Mouse (Mus musculus) left cerebral cortex, adult 9 months (tissue): ENCODE data around the gene Efna1.

Experiments used
- DNase-seq, 2 experiments: peaks; one replicate each; pipeline ENCODE4 v3.0.0; 2022; ENCODE audit warnings: low spot score in 2 of 2

Efna1 gene

GRCm38 (mm10) chr3:89244982-89245687 is 35.8 kb downstream of the Efna1 start:
- peak; percentile 50 to 60 for DNase-seq

DNA sequence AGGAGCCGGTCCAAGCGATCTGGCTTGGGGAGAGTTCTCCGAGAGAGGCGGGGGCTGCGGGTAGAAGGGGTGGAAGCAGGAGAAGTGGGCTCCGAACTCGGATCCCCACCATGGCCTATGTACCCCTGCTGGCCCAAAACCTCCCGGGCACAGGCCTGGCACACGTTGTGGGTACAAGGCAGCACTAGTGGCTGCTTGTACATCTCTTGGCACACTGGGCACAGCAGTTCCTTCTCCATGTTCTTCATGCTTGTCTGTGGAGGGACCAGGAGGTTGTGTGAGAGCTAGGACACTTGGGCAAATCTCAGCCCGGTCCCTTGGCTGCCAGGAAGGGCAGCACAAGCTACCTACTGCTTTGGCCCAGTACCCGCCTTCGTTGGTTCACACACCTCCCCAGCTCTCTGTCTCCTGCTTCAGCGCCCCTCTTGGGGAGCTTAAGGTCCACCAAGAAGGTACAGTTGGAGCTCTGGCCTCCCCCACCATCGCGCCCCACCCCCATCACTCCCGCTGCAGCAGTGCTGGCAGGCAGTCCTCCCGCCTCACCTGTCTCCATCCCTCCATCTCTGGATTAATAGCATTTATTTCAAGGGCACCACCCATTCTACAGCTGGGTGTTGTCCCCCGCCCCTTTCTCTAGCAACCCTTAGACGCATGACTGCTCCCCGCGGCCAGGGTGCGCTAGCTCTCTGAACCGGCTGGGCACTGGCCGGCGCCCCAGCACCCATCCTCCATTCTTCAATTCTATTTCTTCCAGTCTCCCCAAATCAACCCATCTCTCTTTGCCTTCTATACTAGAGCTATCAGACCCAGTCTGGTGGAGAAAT is 36.6 kb downstream of the Efna1 start:
- DNase-seq: no peak

- no peak for DNase-seq
These were observed 37.3 kb downstream of the Efna1 start for GRCm38 (mm10) chr3:89243609-89244008.

GRCm38 (mm10) chr3:89242331-89242895 is 38.5 kb downstream of the Efna1 start:
- peak in 1 of 2 experiments; percentile 64 for DNase-seq

- no peak for DNase-seq
These were observed 42.4 kb downstream of the Efna1 start for GRCm38 (mm10) chr3:89238494-89238893.

DNA sequence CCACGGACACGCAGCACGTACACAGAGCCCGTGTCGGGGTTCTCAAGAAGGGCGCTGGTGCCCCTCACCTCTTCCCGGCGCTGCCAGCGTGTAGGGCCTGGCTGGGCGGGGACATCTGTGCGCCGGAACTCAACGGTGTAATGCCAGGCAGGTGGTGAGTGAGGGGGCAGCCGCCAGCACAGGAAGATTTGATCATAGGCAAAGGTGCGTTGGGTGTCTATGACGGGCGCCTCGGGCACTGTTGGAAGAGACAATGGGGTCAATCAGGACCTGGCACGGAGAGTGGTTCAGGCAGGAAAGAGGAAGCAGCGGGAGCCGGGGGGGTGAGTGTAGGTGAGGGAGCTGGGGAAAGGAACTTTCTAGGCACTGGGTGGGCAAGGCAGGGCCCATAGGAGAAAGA is 43.3 kb downstream of the Efna1 start:
- DNase-seq: no peak

GRCm38 (mm10) chr3:89236516-89236915 is 44.4 kb downstream of the Efna1 start:
- DNase-seq: peak in 1 of 2 experiments; percentile 60

DNA sequence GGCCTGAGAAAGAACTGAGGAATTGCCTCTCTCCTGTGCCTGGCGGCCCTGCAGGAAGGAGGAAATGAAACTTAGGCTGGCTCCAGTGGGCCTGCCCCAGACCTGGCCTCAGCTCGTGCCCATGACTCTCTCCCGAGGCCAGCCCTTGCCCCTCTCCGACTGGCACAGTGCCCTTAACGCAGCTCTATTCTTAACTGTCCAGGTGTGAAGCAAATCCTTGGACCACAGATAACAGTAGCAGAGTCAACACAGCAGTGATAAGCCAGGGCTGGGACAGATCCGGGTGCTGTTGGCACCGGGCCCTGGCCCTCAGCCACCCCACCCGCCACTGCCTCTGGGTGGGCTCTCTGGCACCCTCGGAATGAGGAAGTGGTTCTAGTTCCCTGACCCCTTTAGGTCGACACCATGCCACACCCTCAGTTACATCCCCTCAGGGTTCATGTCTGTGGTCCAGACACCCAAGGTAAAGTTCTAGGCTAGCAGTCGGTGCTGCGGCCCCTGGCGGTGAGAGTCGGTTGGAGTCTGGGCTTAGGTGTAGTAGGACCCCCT is 47.3 kb downstream of the Efna1 start:
- DNase-seq: no peak

- no peak for DNase-seq
These were observed 48.3 kb downstream of the Efna1 start for GRCm38 (mm10) chr3:89232614-89233013.

DNA sequence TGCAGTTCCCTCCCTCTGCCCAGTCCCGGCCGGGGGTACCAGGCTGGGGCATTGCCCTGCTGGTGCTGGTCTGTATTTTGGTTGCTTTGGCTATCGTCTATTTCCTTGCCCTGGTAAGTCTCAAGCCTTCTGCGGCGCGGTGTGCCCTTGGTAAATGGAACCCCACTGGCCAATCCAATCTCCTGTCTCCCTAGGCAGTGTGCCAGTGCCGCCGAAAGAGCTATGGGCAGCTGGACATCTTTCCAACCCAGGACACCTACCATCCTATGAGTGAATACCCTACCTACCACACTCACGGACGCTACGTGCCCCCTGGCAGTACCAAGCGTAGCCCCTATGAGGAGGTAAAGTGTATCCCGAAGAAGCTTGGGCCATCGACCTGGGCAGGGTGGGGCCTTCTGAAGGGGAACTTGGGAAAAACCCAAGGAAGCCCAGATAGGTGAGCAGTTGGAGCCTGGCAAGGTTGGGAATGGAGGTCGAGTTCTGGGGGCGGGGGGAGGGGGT is 49.1 kb downstream of the Efna1 start:
- DNase-seq: no peak

- DNase-seq: no peak
These were observed 49.6 kb downstream of the Efna1 start for GRCm38 (mm10) chr3:89231345-89231744.

DNA sequence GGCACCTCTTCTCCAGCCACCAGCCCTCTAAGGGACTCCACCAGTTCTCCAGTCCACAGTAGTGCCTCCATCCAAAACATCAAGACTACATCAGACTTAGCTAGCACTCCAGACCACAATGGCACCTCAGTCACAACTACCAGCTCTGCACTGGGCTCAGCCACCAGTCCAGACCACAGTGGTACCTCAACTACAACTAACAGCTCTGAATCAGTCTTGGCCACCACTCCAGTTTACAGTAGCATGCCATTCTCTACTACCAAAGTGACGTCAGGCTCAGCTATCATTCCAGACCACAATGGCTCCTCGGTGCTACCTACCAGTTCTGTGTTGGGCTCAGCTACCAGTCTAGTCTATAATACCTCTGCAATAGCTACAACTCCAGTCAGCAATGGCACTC is 50.4 kb downstream of the Efna1 start:
- DNase-seq: no peak

DNA sequence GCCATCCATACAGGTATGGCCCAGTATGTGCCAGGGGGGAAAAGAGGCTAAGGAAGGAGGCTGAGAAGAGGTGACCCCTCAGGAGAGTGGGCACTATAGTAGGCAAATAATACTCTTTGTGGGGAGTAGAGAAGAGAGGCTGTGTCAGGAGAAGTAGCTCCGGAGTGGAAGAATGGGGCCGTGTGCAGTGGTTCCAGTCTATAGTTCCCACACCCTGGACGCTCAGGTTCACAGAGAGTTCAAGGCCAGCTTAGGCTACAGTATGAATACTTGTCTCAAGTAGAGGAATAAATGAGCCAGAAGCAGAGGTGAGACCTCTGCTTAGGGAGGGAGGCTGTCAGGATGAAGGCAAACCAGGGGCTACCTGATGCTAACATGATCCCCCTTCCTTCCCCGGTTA is 51.7 kb downstream of the Efna1 start:
- DNase-seq: no peak

- DNase-seq: no peak
These were observed 52.1 kb downstream of the Efna1 start, which contains the start of gene Muc1 for GRCm38 (mm10) chr3:89228836-89229235. Gene Muc1, plus strand, starts transcription at chr3:89229057.

DNA sequence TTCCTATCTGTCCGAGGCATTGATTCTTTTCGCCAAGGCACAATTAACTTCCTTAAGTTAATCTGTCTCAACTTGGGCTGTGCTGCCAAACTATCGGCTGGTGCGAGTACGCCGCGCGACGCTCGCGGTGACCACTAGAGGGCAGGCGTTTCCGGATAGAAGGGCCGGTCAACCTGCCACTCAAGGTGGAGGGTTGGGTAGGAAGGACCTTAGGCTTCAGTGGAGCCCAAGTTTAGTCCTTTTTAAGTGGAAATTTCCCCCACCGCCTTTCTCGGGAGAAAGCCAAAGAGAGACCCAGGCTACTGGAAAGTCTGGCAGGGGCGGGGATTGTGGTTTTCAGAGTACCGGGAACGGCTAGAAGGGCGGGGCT is 52.8 kb downstream of the Efna1 start:
- peak in 1 of 2 experiments; percentile 88 for DNase-seq

GRCm38 (mm10) chr3:89227307-89228179 is 53.4 kb downstream of the Efna1 start:
- DNase-seq: peak; percentile 85 to 92

DNA sequence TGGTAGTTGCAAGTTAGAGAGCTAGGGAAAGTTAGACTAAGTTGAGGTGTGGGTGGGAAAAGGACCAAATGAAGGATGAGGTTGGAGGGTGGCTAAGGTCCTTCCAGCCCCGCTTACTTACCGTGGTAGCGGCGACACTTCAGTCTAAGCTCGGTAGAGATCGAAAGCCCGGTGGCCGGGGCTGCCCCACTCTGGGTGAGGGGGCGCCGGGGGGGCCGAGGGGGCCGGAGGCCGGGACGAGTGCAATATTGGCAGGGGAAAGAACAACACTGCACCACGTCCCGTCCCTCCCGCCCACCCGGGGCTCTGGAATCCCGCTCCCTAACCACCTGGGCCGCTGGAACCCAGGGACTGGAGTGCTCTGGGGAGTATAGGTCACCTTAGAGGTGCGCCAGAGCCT is 54.0 kb downstream of the Efna1 start, which contains the start of gene Mtx1:
TSS of gene Mtx1 (minus strand) at position 189 of the 400 bp plus-strand sequence.
- no peak for DNase-seq

GRCm38 (mm10) chr3:89226361-89226760 is 54.6 kb downstream of the Efna1 start:
- no peak for DNase-seq

- peak in 1 of 2 experiments; percentile 50 for DNase-seq
These were observed 55.0 kb downstream of the Efna1 start for GRCm38 (mm10) chr3:89225918-89226317.

DNA sequence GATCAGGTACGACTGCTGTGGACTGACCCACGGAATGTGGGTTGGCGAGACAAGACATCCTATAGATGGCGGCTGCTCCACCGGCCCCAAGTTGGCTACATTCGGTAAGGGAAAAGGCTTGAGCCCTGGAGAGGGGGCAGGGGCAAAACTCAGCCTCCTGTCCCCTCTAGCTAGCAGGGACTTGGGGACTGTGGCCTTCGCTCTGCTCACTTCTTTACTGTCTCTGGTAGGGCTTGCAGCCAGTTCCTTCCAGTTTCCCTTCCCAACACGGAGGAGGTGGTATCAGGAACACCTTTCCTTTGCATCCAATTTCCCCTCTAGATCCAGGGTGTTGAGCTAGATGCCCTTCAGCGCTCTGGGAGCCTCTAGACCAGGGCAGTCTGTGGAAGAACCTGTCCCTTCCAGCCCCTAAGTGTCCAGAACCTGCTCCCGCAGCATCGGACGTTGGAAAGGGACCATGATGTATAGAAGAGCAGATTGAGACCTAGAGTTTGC is 55.6 kb downstream of the Efna1 start:
- no peak for DNase-seq

GRCm38 (mm10) chr3:89224796-89225195 is 56.1 kb downstream of the Efna1 start:
- no peak for DNase-seq
